Mouse (Mus musculus): ENCODE measurements around the gene Olfr1175-ps.

- TF ChIP-seq POLR2A (IDR thresholded peaks at IDR 0.05; ENCODE audit: low read depth, low read length) (no peak), CTCF (conservative IDR thresholded peaks at IDR 0.05; ENCODE audit: insufficient read depth, insufficient read length, low read depth, low read length) (no peak)
These were observed 12.0 kb downstream of the Olfr1175-ps start, which contains the start of gene Olfr1174-ps for GRCm38 (mm10) chr2:88315035-88315434.

Data from kidney, adult 2 months (tissue).